Mouse (Mus musculus) adrenal gland (tissue): ENCODE data around the gene Mybpc2.

Experiments
- intact Hi-C: fragments of 180-260 bp; cut with DNase I; formaldehyde crosslinking; loops from one replicate; pipeline ENCODE4 v1.15.1; 2025

The Mybpc2 gene

GRCm38 (mm10) chr7:44526414-44527154 lies 2.1 kb upstream of the Mybpc2 start:
- intact Hi-C loops = loop anchor here (10.0 kb wide), 1 partner anchor 128 kb away; no protein-coding TSS in a partner anchor

- intact Hi-C loops = loop anchor here (10.0 kb wide), 1 partner anchor 130 kb away; no protein-coding TSS in a partner anchor
These were observed 823 bp upstream of the Mybpc2 start for GRCm38 (mm10) chr7:44525126-44525832.

- intact Hi-C loops = loop anchor here (5.0 to 10.0 kb wide), 2 partner anchors 39 to 132 kb away; no protein-coding TSS in a partner anchor
These were observed 1.4 kb downstream of the Mybpc2 start for GRCm38 (mm10) chr7:44523056-44523455.

GRCm38 (mm10) chr7:44521710-44522109 lies 2.7 kb downstream of the Mybpc2 start:
- intact Hi-C loops = loop anchor here (5.0 to 10.0 kb wide), 2 partner anchors 41 to 133 kb away; no protein-coding TSS in a partner anchor

GRCm38 (mm10) chr7:44520990-44521389 lies 3.5 kb downstream of the Mybpc2 start:
- intact Hi-C loops = loop anchor here (5.0 to 10.0 kb wide), 2 partner anchors 41 to 134 kb away; no protein-coding TSS in a partner anchor

GRCm38 (mm10) chr7:44519240-44519913 lies 5.1 kb downstream of the Mybpc2 start:
- intact Hi-C loops = no loop called here

GRCm38 (mm10) chr7:44507491-44507890 lies 17.0 kb downstream of the Mybpc2 start:
- intact Hi-C loops = no loop called here

GRCm38 (mm10) chr7:44501563-44502115 lies 22.8 kb downstream of the Mybpc2 start:
- intact Hi-C loops = loop anchor here (2.0 kb wide), 1 partner anchor 59 kb away; no protein-coding TSS in a partner anchor

GRCm38 (mm10) chr7:44500046-44500445 lies 24.4 kb downstream of the Mybpc2 start:
- intact Hi-C loops = no loop called here

- intact Hi-C loops = no loop called here
These were observed 25.5 kb downstream of the Mybpc2 start for GRCm38 (mm10) chr7:44498922-44499321.

- intact Hi-C loops = no loop called here
These were observed 26.9 kb downstream of the Mybpc2 start for GRCm38 (mm10) chr7:44497361-44498055.

- intact Hi-C loops = no loop called here
These were observed 27.7 kb downstream of the Mybpc2 start for GRCm38 (mm10) chr7:44496771-44497109.

- intact Hi-C loops = no loop called here
These were observed 28.3 kb downstream of the Mybpc2 start, which contains the start of the genes Emc10 and Fam71e1 for GRCm38 (mm10) chr7:44495992-44496770. Gene Emc10 (minus strand): TSS chr7:44496529. Gene Fam71e1 (plus strand): TSS chr7:44496581.

GRCm38 (mm10) chr7:44495086-44495485 lies 29.4 kb downstream of the Mybpc2 start:
- intact Hi-C loops = no loop called here

- intact Hi-C loops = no loop called here
These were observed 29.8 kb downstream of the Mybpc2 start for GRCm38 (mm10) chr7:44494681-44495080.

- intact Hi-C loops = no loop called here
These were observed 32.2 kb downstream of the Mybpc2 start for GRCm38 (mm10) chr7:44492166-44492826.

GRCm38 (mm10) chr7:44491391-44491790 lies 33.1 kb downstream of the Mybpc2 start:
- intact Hi-C loops = no loop called here

GRCm38 (mm10) chr7:44490281-44490680 lies 34.2 kb downstream of the Mybpc2 start:
- intact Hi-C loops = no loop called here

GRCm38 (mm10) chr7:44488545-44488944 lies 35.9 kb downstream of the Mybpc2 start:
- intact Hi-C loops = loop anchor here (5.0 kb wide), 2 partner anchors 91 to 226 kb away; partner anchors contain the start of gene Gm15517
